In the genomic region with DNA sequence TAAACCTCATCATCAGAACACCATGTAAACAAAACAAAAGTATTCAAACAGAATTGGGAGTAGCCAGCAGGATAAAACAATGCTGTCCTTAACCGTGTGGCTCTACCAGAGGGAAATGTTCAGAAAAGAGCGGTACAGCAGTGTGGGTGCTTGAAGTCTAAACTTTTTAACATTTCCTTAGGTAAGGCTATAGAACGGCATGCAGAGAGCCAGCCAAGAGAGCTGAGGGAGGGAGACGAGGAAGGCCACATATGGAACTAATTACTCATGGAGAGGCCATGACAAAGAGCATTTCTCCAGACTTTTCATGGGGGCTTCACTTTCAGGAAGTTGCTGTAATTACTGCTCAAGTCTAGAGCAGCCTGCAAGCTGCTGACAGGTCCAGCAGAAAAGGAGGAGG, we compare ENCODE assay signal across 10 mouse cellular contexts.
A peak's percentile ranks its signal among the peaks of the same experiment; 100 is the strongest.
DNase-seq lines count a peak whose midpoint lies in the region; ATAC-seq lines count a peak whose summit lies in the region.
"Had no signal": no experiment of that assay in that cellular context is flagged by ENCODE, and none has a peak within 500 bp of the region (broad histone marks: within the 10 kb centered on the region; RNA-seq: fewer than 3 reads in every experiment).

No protein-coding gene starts in this region.

- H3K4me3 ChIP-seq in lung, embryonic 16.5 days (ENCODE audit: low read length) = no peak overlapping the region
- H3K4me3 ChIP-seq in embryonic facial prominence, embryonic 12.5 days = peak overlapping the region; percentile 72; the same call in 1 of the 2 replicates
- no peak overlapping the region; the same call in 1 of the 2 replicates for H3K4me3 ChIP-seq in stomach, embryonic 14.5 days (ENCODE audit: low read depth, low read length)
- H3K4me3 ChIP-seq: neural tube, embryonic 13.5 days had no signal

- peak overlapping the region; percentile 35 for H3K4me2 ChIP-seq in lung, embryonic 16.5 days (ENCODE audit: low read depth, low read length)
- peak overlapping the region; percentile 34 for H3K4me2 ChIP-seq in embryonic facial prominence, embryonic 12.5 days (replicated peaks)
- H3K4me2 ChIP-seq in stomach, embryonic 14.5 days (replicated peaks; ENCODE audit: low read depth, low read length) = peak overlapping the region; percentile 40

- H3K4me1 ChIP-seq in lung, embryonic 16.5 days (replicated peaks; ENCODE audit: control insufficient read depth, insufficient read depth, low read length) = peaks cover 5% of the 10 kb centered on the region
- peaks cover 31% of the 10 kb centered on the region for H3K4me1 ChIP-seq in embryonic facial prominence, embryonic 12.5 days
- peaks cover 18% of the 10 kb centered on the region for H3K4me1 ChIP-seq in stomach, embryonic 14.5 days (ENCODE audit: control insufficient read depth, insufficient read depth, low read length)

- peak overlapping the region; percentile 45; the same call in 1 of the 2 replicates for H3K9ac ChIP-seq in lung, embryonic 16.5 days (ENCODE audit: low read length)
- no peak overlapping the region; the same call in 1 of the 2 replicates for H3K9ac ChIP-seq in embryonic facial prominence, embryonic 12.5 days
- H3K9ac ChIP-seq in stomach, embryonic 14.5 days (replicated peaks; ENCODE audit: low read depth, low read length) = no peak overlapping the region

- no peaks in the 10 kb centered on the region for H3K36me3 ChIP-seq in lung, embryonic 16.5 days (ENCODE audit: control insufficient read depth, insufficient read depth, low read length)
- no peaks in the 10 kb centered on the region for H3K36me3 ChIP-seq in embryonic facial prominence, embryonic 12.5 days
- no peaks in the 10 kb centered on the region for H3K36me3 ChIP-seq in stomach, embryonic 14.5 days (ENCODE audit: control insufficient read depth, insufficient read depth, low read length)
- H3K36me3 ChIP-seq: neural tube, embryonic 13.5 days had no signal

- DNase-seq in lung, postnatal 36 days = no peak
- DNase-seq in hindlimb bud, embryonic 11.5 days (ENCODE audit: extremely low spot score, low read depth, low spot score) = peak; percentile 93
- DNase-seq in ovary, postnatal 14 days (ENCODE audit: low spot score) = no peak
- DNase-seq in spleen, postnatal 14 days (ENCODE audit: low spot score in 2 of 2) = no peak
- no peak for DNase-seq in gastrocnemius, postnatal 10 days
- DNase-seq: cerebellum, postnatal 14 days had no signal

- H3K27me3 ChIP-seq in lung, embryonic 16.5 days (ENCODE audit: control insufficient read depth, insufficient read depth, low read depth, low read length) = no peaks in the 10 kb centered on the region
- H3K27me3 ChIP-seq in embryonic facial prominence, embryonic 12.5 days = no peaks in the 10 kb centered on the region
- H3K27me3 ChIP-seq in stomach, embryonic 14.5 days (ENCODE audit: control insufficient read depth, insufficient read depth, low read length) = no peaks in the 10 kb centered on the region
- H3K27me3 ChIP-seq: neural tube, embryonic 13.5 days had no signal

- ATAC-seq in lung, embryonic 16.5 days (ENCODE audit: low read depth) = peak; percentile 48
- peak; percentile 71 for ATAC-seq in embryonic facial prominence, embryonic 12.5 days (ENCODE audit: insufficient number of reproducible peaks, insufficient read depth, low FRiP score, low TSS enrichment)
- ATAC-seq in stomach, embryonic 14.5 days (ENCODE audit: insufficient number of reproducible peaks, insufficient read depth, low FRiP score, low read depth) = peak; percentile 50; the same call in 1 of the 2 replicates

- H3K27ac ChIP-seq in lung, embryonic 16.5 days (ENCODE audit: low read length) = peak overlapping the region; percentile 96
- peak overlapping the region; percentile 100 for H3K27ac ChIP-seq in embryonic facial prominence, embryonic 12.5 days
- H3K27ac ChIP-seq in stomach, embryonic 14.5 days (ENCODE audit: low read length) = peak overlapping the region; percentile 100

- H3K9me3 ChIP-seq in lung, embryonic 16.5 days (ENCODE audit: control insufficient read depth, low read length) = no peaks in the 10 kb centered on the region
- no peaks in the 10 kb centered on the region for H3K9me3 ChIP-seq in embryonic facial prominence, embryonic 12.5 days
- no peaks in the 10 kb centered on the region for H3K9me3 ChIP-seq in stomach, embryonic 14.5 days (ENCODE audit: control insufficient read depth, low read depth, low read length)
- H3K9me3 ChIP-seq: neural tube, embryonic 13.5 days had no signal

- WGBS in lung, embryonic 16.5 days = 13% methylated on average over 4 of the region's 4 CpGs
- WGBS in embryonic facial prominence, embryonic 12.5 days = 7% methylated on average over 4 of the region's 4 CpGs
- WGBS in stomach, embryonic 14.5 days = 12% methylated on average over 4 of the region's 4 CpGs
